Mouse (Mus musculus): ENCODE results near the gene Cpa3. TPM values are rescaled to one million over a fixed set of nuclear protein-coding genes. Genes with fewer than 3 reads are reported as not detected.

The Cpa3 gene
- polyA plus RNA-seq, 1 experiment from 2014 or later = 6.0 TPM

Small RNA genes lying within 50 kb of the gene (microRNA-seq; reads per million reads assigned to microRNA genes)
- gene Mir7007 = not detected

Other genes with a start within 250 kb of the Cpa3 start
- 9.7 and 9.8 TPM in 2 replicates for gene Hps3, start 206.9 kb downstream of the Cpa3 start, polyA plus RNA-seq (2015; fragmentation: Nextera tagmentation; extraction: Ambion mirVana)
- gene Hltf, start 184.4 kb downstream of the Cpa3 start, polyA plus RNA-seq (2015; fragmentation: Nextera tagmentation; extraction: Ambion mirVana) = 14.0 and 16.3 TPM in 2 replicates
- gene Gyg, start 86.9 kb downstream of the Cpa3 start, polyA plus RNA-seq (2015; fragmentation: Nextera tagmentation; extraction: Ambion mirVana) = 47.6 and 51.3 TPM in 2 replicates
- gene Cpb1, start 33.6 kb upstream of the Cpa3 start, polyA plus RNA-seq (2015; fragmentation: Nextera tagmentation; extraction: Ambion mirVana) = 90.1 and 139 TPM in 2 replicates
- 0.50 and 0.87 TPM in 2 replicates for gene Agtr1b, start 125.0 kb upstream of the Cpa3 start, polyA plus RNA-seq (2015; fragmentation: Nextera tagmentation; extraction: Ambion mirVana)